Mouse (Mus musculus) thymus, adult 2 months (tissue): ENCODE measurements around the gene Ccdc73.

Experiments
- CTCF ChIP-seq: fragments of 200-500 bp; IDR thresholded peaks from 2 replicates; pipeline ENCODE4 v1.5.1; 2012; ENCODE audit warnings: mild to moderate bottlenecking, control low read depth, low read length, moderate library complexity, borderline replicate concordance; ENCODE audit not compliant: control insufficient read depth, poor library complexity, insufficient read depth; ENCODE audit errors: extremely low read depth
- POLR2A ChIP-seq: fragments of 200-500 bp; IDR thresholded peaks from 2 replicates; pipeline ENCODE4 v1.6.1; 2012; ENCODE audit warnings: mild to moderate bottlenecking, low read length, control low read depth, moderate library complexity; ENCODE audit not compliant: control insufficient read depth, poor library complexity, insufficient read depth; ENCODE audit errors: extremely low read depth

- TF ChIP-seq POLR2A (no peak), CTCF (no peak)
Observed at GRCm38 (mm10) chr2:104856218-104856617, 11.4 kb upstream of the Ccdc73 start.
